Mouse (Mus musculus) embryonic facial prominence, embryonic 15.5 days (tissue): Measurements from ENCODE around the gene Cluh. TPM values are rescaled to one million over a fixed set of nuclear protein-coding genes. Genes with fewer than 3 reads are reported as not detected.

Source experiments
- ATAC-seq: fragments of 200-750 bp; cut with Nextera tagmentation; 2 replicates; pipeline ENCODE4 v1.8.0; 2017; ENCODE audit warnings: low read depth, moderate TSS enrichment; ENCODE audit not compliant: insufficient number of reproducible peaks, low FRiP score, low TSS enrichment
- H3K27ac ChIP-seq: fragments of 300-500 bp; sonication (generic); replicated peaks from 2 replicates; pipeline ENCODE4 v1.5.1; 2015; ENCODE audit warnings: mild to moderate bottlenecking, inconsistent platforms
- H3K27me3 ChIP-seq: fragments of 300-500 bp; sonication (generic); 2 replicates; pipeline ENCODE4 v1.6.1; 2015; ENCODE audit warnings: inconsistent platforms
- H3K36me3 ChIP-seq: fragments of 300-500 bp; sonication (generic); 2 replicates; pipeline ENCODE4 v1.6.1; 2015; ENCODE audit warnings: mild to moderate bottlenecking, inconsistent platforms
- H3K4me1 ChIP-seq: fragments of 300-500 bp; sonication (generic); 2 replicates; pipeline ENCODE4 v1.6.1; 2015; ENCODE audit warnings: inconsistent platforms
- H3K4me2 ChIP-seq: fragments of 300-500 bp; sonication (generic); replicated peaks from 2 replicates; pipeline ENCODE4 v1.6.1; 2015; ENCODE audit warnings: mild to moderate bottlenecking, inconsistent platforms
- H3K4me3 ChIP-seq: fragments of 300-500 bp; sonication (generic); replicated peaks from 2 replicates; pipeline ENCODE4 v1.5.1; 2015; ENCODE audit warnings: mild to moderate bottlenecking, inconsistent platforms
- H3K9ac ChIP-seq: fragments of 300-500 bp; sonication (generic); 2 replicates; pipeline ENCODE4 v1.6.1; 2015; ENCODE audit warnings: inconsistent platforms
- H3K9me3 ChIP-seq: fragments of 300-500 bp; sonication (generic); replicated peaks from 2 replicates; pipeline ENCODE4 v1.6.1; 2016; ENCODE audit warnings: inconsistent platforms
- WGBS: fragments of 180-500 bp; shearing (Covaris S2); methylation state at CpG from one replicate; pipeline ENCODE4 v1.1.7; 2015; 5-methylcytosine and 5-hydroxymethylcytosine counted together
- polyA plus RNA-seq: library from polyadenylated mRNA; unstranded; fragments of >200 nt; fragmentation: Nextera tagmentation; extraction: Ambion mirVana; gene quantifications from 2 replicates; pipeline ENCODE4 v1.2.1, GENCODE M21; 2015

The Cluh gene
- polyA plus RNA-seq, 1 experiment from 2014 or later = 27.1 TPM

- peaks cover 37% of the 10 kb centered on the region for H3K36me3 ChIP-seq
- no peaks in the 10 kb centered on the region for H3K27me3 ChIP-seq
- H3K9me3 ChIP-seq = no peaks in the 10 kb centered on the region
- H3K4me2 ChIP-seq = no peak overlapping the region
- no peak overlapping the region for H3K9ac ChIP-seq
- no peak overlapping the region for H3K4me3 ChIP-seq
- 71% methylated on average over 1 of the region's 1 CpGs for WGBS
- ATAC-seq = no peak
- no peak overlapping the region for H3K27ac ChIP-seq
- no peaks in the 10 kb centered on the region for H3K4me1 ChIP-seq
Observed at GRCm38 (mm10) chr11:74692151-74692550, 42.9 kb downstream of the Cluh start.

- Histone ChIP-seq H3K4me2 (no peak overlapping the region), H3K4me3 (no peak overlapping the region), H3K27me3 (no peaks in the 10 kb centered on the region), H3K9me3 (no peaks in the 10 kb centered on the region), H3K9ac (no peak overlapping the region), H3K4me1 (0 out of 2 replicates have a peak, but pooled peaks cover 3% of the 10 kb centered on the region), H3K27ac (no peak overlapping the region), H3K36me3 (peaks cover 36% of the 10 kb centered on the region; the same call in 1 of the 2 replicates)
- 98% methylated on average over 2 of the region's 2 CpGs for WGBS
- no peak for ATAC-seq
Observed at GRCm38 (mm10) chr11:74699505-74699904, 50.2 kb downstream of the Cluh start.

- 78% methylated on average over 2 of the region's 2 CpGs for WGBS
Observed at GRCm38 (mm10) chr11:74704068-74704467, 54.8 kb downstream of the Cluh start.

GRCm38 (mm10) chr11:74708781-74709180, 59.5 kb downstream of the Cluh start:
- H3K27me3 ChIP-seq = no peaks in the 10 kb centered on the region
- H3K4me1 ChIP-seq = 0 out of 2 replicates have a peak, but pooled peaks cover 3% of the 10 kb centered on the region
- no peak overlapping the region for H3K4me3 ChIP-seq
- no peak for ATAC-seq
- WGBS = 63% methylated on average over 1 of the region's 1 CpGs
- H3K27ac ChIP-seq = no peak overlapping the region
- H3K4me2 ChIP-seq = no peak overlapping the region
- H3K9ac ChIP-seq = no peak overlapping the region
- no peaks in the 10 kb centered on the region for H3K36me3 ChIP-seq
- no peaks in the 10 kb centered on the region for H3K9me3 ChIP-seq

More at GRCm38 (mm10) chr11:74704068-74704467, 54.8 kb downstream of the Cluh start:
- Histone ChIP-seq H3K4me1 (0 out of 2 replicates have a peak, but pooled peaks cover 3% of the 10 kb centered on the region), H3K9me3 (no peaks in the 10 kb centered on the region), H3K27ac (no peak overlapping the region), H3K9ac (no peak overlapping the region), H3K27me3 (no peaks in the 10 kb centered on the region), H3K4me3 (no peak overlapping the region), H3K4me2 (no peak overlapping the region), H3K36me3 (peaks cover 1% of the 10 kb centered on the region; the same call in 1 of the 2 replicates)
- ATAC-seq = no peak

- no peaks in the 10 kb centered on the region for H3K9me3 ChIP-seq
- H3K36me3 ChIP-seq = no peaks in the 10 kb centered on the region
- H3K9ac ChIP-seq = no peak overlapping the region
- 90% methylated on average over 1 of the region's 1 CpGs for WGBS
- no peaks in the 10 kb centered on the region for H3K4me1 ChIP-seq
- no peak for ATAC-seq
- no peak overlapping the region for H3K4me3 ChIP-seq
- H3K27ac ChIP-seq = no peak overlapping the region
- H3K4me2 ChIP-seq = no peak overlapping the region
- no peaks in the 10 kb centered on the region for H3K27me3 ChIP-seq
Observed at GRCm38 (mm10) chr11:74710671-74711070, 61.4 kb downstream of the Cluh start.

GRCm38 (mm10) chr11:74715971-74716525, 66.8 kb downstream of the Cluh start:
- Histone ChIP-seq H3K4me2 (no peak overlapping the region), H3K9me3 (no peaks in the 10 kb centered on the region), H3K4me3 (no peak overlapping the region), H3K9ac (no peak overlapping the region), H3K36me3 (no peaks in the 10 kb centered on the region), H3K27me3 (no peaks in the 10 kb centered on the region), H3K4me1 (peaks cover 12% of the 10 kb centered on the region; the same call in 1 of the 2 replicates), H3K27ac (no peak overlapping the region)
- WGBS = 90% methylated on average over 3 of the region's 3 CpGs
- ATAC-seq = no peak

Other genes starting within 250 kb of the Cluh start
- 3.5 and 3.7 TPM in 2 replicates for gene Rap1gap2, start 38.6 kb upstream of the Cluh start, polyA plus RNA-seq
- 0.46 and 0.71 TPM in 2 replicates for gene Ccdc92b, start 29.9 kb upstream of the Cluh start, polyA plus RNA-seq
- 44.0 and 44.5 TPM in 2 replicates for gene Pafah1b1, start 75.2 kb downstream of the Cluh start, polyA plus RNA-seq
- gene Mettl16, start 121.3 kb downstream of the Cluh start, polyA plus RNA-seq = 45.8 and 48.9 TPM in 2 replicates
- gene Mnt, start 181.4 kb downstream of the Cluh start, polyA plus RNA-seq = 6.3 and 6.9 TPM in 2 replicates
- 5.8 and 6.8 TPM in 2 replicates for gene Sgsm2, start 247.6 kb downstream of the Cluh start, polyA plus RNA-seq
- gene Tsr1, start 248.6 kb downstream of the Cluh start, polyA plus RNA-seq = 41.2 and 41.8 TPM in 2 replicates